Mouse (Mus musculus) kidney, embryonic 15.5 days (tissue): ENCODE data around the gene Cdkl5. TPM values are rescaled to one million over a fixed set of nuclear protein-coding genes. Genes with fewer than 3 reads are reported as not detected.
"Not testable (repeated sequence)": the region's sequence is repeated elsewhere in the genome, so short reads cannot be mapped to it uniquely, and the experiment has no call there.

Source experiments
- ATAC-seq: fragments of 200-750 bp; cut with Nextera tagmentation; replicated peaks from 2 replicates; pipeline ENCODE4 v1.8.0; 2017; ENCODE audit warnings: moderate TSS enrichment; ENCODE audit not compliant: low FRiP score
- H3K27ac ChIP-seq: fragments of 300-500 bp; sonication (generic); 2 replicates; pipeline ENCODE4 v1.5.1; 2015; ENCODE audit warnings: mild to moderate bottlenecking, inconsistent platforms
- H3K27me3 ChIP-seq: fragments of 300-500 bp; sonication (generic); 2 replicates; pipeline ENCODE4 v1.6.1; 2015; ENCODE audit warnings: inconsistent platforms
- H3K36me3 ChIP-seq: fragments of 300-500 bp; sonication (generic); 2 replicates; pipeline ENCODE4 v1.6.1; 2015; ENCODE audit warnings: inconsistent platforms
- H3K4me1 ChIP-seq: fragments of 300-500 bp; sonication (generic); 2 replicates; pipeline ENCODE4 v1.6.1; 2015; ENCODE audit warnings: inconsistent platforms
- H3K4me2 ChIP-seq: fragments of 300-500 bp; sonication (generic); 2 replicates; pipeline ENCODE4 v1.6.1; 2015; ENCODE audit warnings: moderate library complexity, mild to moderate bottlenecking, inconsistent platforms
- H3K4me3 ChIP-seq: fragments of 300-500 bp; sonication (generic); replicated peaks from 2 replicates; pipeline ENCODE4 v1.5.1; 2015; ENCODE audit warnings: mild to moderate bottlenecking, inconsistent platforms
- H3K9ac ChIP-seq: fragments of 300-500 bp; sonication (generic); 2 replicates; pipeline ENCODE4 v1.6.1; 2015; ENCODE audit warnings: mild to moderate bottlenecking, inconsistent platforms
- H3K9me3 ChIP-seq: fragments of 300-500 bp; sonication (generic); replicated peaks from 2 replicates; pipeline ENCODE4 v1.6.1; 2016; ENCODE audit warnings: inconsistent platforms
- WGBS: fragments of 180-500 bp; shearing (Covaris S2); methylation state at CpG from one replicate; pipeline ENCODE4 v1.1.7; 2015; ENCODE audit warnings: mixed read lengths; 5-methylcytosine and 5-hydroxymethylcytosine counted together
- polyA plus RNA-seq: library from polyadenylated mRNA; unstranded; fragments of >200 nt; fragmentation: Nextera tagmentation; extraction: Ambion mirVana; gene quantifications from 2 replicates; pipeline ENCODE4 v1.2.1, GENCODE M21; 2015

The Cdkl5 gene
- polyA plus RNA-seq, 1 experiment from 2014 or later, result 1.8 TPM

DNA sequence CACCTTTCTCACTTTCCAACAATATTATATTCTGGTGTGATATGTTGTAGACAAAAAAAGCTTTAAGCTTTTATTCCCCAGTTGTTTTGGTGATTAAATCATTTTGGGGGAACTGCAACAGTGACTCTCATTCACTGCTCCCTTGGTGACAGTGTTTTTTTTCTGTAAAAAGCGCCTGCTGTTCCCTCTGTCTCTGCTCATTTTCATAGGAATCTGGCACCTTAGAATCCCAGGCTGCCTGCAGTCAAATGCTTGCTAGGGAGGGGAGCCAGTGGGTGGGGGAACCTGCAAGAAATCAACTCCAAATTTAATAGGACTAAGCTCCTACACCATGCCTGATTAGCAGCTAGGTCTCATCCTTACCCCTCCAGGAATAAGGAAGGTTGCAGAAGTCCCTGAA is 221.5 kb downstream of the Cdkl5 start:
- H3K9ac ChIP-seq, result no peak overlapping the region
- no peaks in the 10 kb centered on the region for H3K9me3 ChIP-seq
- H3K4me3 ChIP-seq, result no peak overlapping the region
- H3K27ac ChIP-seq, result no peak overlapping the region
- no peaks in the 10 kb centered on the region for H3K36me3 ChIP-seq
- H3K4me2 ChIP-seq, result no peak overlapping the region
- ATAC-seq, result no peak
- WGBS, result 52% methylated on average over 1 of the region's 1 CpGs
- H3K27me3 ChIP-seq, result peaks cover 53% of the 10 kb centered on the region
- H3K4me1 ChIP-seq, result no peaks in the 10 kb centered on the region

- H3K27ac ChIP-seq, H3K4me2 ChIP-seq, H3K9me3 ChIP-seq, ATAC-seq, H3K4me3 ChIP-seq, H3K36me3 ChIP-seq, H3K4me1 ChIP-seq, H3K9ac ChIP-seq: not testable (repeated sequence)
- peaks cover 50% of the 10 kb centered on the region for H3K27me3 ChIP-seq
- WGBS, result 80% methylated on average over 5 of the region's 5 CpGs
These were observed 224.9 kb downstream of the Cdkl5 start for GRCm38 (mm10) chrX:160769622-160770021.

GRCm38 (mm10) chrX:160767713-160768112 is 226.8 kb downstream of the Cdkl5 start, which contains the start of gene Rs1:
TSS of gene Rs1 (plus strand) at chrX:160768013.
- Histone ChIP-seq H3K27me3 (peaks cover 47% of the 10 kb centered on the region), H3K9ac (no peak within 1 kb of the TSS), H3K36me3 (no peaks in the 10 kb centered on the region), H3K4me1 (no peaks in the 10 kb centered on the region), H3K4me3 (peak within 1 kb of the TSS; percentile 54), H3K27ac (no peak within 1 kb of the TSS), H3K9me3 (no peaks in the 10 kb centered on the region), H3K4me2 (peak within 1 kb of the TSS; percentile 45)
- WGBS, result 78% methylated on average over 2 of the region's 2 CpGs
- ATAC-seq, result no peak

DNA sequence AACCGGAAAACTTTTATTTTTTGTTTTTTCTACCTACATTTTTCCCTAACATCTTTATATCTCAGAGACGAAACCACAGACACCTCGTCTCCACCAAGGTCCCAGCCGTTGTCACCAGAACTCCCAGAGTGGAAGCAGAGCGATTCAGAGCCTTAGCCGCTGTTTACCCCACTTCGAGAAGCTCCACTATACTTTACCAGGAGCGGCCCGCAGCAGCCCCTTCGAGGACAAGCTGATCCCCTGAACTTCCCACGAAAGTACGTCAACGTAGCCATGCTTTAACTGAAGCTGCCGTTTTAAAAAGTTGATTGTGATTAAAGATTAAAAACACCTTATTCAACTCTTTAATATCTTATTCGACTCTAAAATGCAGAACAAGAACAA is 228.3 kb downstream of the Cdkl5 start:
- Histone ChIP-seq H3K9me3 (no peaks in the 10 kb centered on the region), H3K27ac (no peak overlapping the region)
- 22% methylated on average over 15 of the region's 15 CpGs for WGBS

GRCm38 (mm10) chrX:160765389-160766232 is 228.9 kb downstream of the Cdkl5 start:
- peak overlapping the region; percentile 45 for H3K4me2 ChIP-seq
- no peaks in the 10 kb centered on the region for H3K9me3 ChIP-seq
- no peak overlapping the region for H3K27ac ChIP-seq
- H3K9ac ChIP-seq, result 0 out of 2 replicates have a peak overlapping the region, but pooled peaks have one; percentile 17
- no peaks in the 10 kb centered on the region for H3K4me1 ChIP-seq
- peak; percentile 96 for ATAC-seq
- H3K36me3 ChIP-seq, result no peaks in the 10 kb centered on the region
- peaks cover 28% of the 10 kb centered on the region for H3K27me3 ChIP-seq
- WGBS, result 29% methylated on average over 30 of the region's 30 CpGs
- H3K4me3 ChIP-seq, result peak overlapping the region; percentile 54

More for the DNA sequence above, 228.3 kb downstream of the Cdkl5 start:
- no peak overlapping the region for H3K9ac ChIP-seq
- H3K4me3 ChIP-seq, result peak overlapping the region; percentile 54
- peaks cover 34% of the 10 kb centered on the region for H3K27me3 ChIP-seq
- H3K4me2 ChIP-seq, result peak overlapping the region; percentile 45
- ATAC-seq, result peak; percentile 92
- no peaks in the 10 kb centered on the region for H3K4me1 ChIP-seq
- H3K36me3 ChIP-seq, result no peaks in the 10 kb centered on the region

DNA sequence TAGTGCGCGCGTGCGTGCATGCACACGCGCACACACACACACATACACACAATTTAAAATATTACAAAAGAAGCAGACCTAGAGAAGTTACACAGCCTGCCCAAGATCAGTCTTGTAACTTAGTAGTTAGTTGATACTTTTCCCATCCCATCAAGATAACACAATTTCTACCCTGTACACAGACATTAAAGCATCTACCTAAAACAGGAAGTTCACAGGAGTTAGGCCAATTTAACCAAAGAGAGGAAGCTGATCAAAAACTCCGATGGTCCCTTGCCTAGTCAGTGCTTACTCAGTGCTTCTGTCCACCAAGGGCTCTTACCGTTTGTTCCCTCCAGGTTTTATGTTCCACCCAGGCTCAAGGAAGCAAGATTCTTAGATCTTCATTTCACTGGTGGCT is 243.7 kb downstream of the Cdkl5 start:
- Histone ChIP-seq H3K9ac (no peak overlapping the region), H3K27me3 (peaks cover 23% of the 10 kb centered on the region; the same call in 1 of the 2 replicates), H3K4me3 (no peak overlapping the region), H3K4me1 (no peaks in the 10 kb centered on the region), H3K36me3 (no peaks in the 10 kb centered on the region), H3K27ac (no peak overlapping the region), H3K9me3 (no peaks in the 10 kb centered on the region), H3K4me2 (no peak overlapping the region)
- 85% methylated on average over 8 of the region's 8 CpGs for WGBS
- no peak for ATAC-seq

- 81% methylated on average over 1 of the region's 1 CpGs for WGBS
- Histone ChIP-seq H3K27me3 (peaks cover 13% of the 10 kb centered on the region; the same call in 1 of the 2 replicates), H3K4me3 (no peak overlapping the region), H3K36me3 (no peaks in the 10 kb centered on the region), H3K27ac (no peak overlapping the region), H3K9me3 (no peaks in the 10 kb centered on the region), H3K9ac (no peak overlapping the region), H3K4me1 (no peaks in the 10 kb centered on the region), H3K4me2 (no peak overlapping the region)
- ATAC-seq, result no peak
These were observed 245.9 kb downstream of the Cdkl5 start for GRCm38 (mm10) chrX:160748653-160749052.

- no peak for ATAC-seq
- WGBS, result 70% methylated on average over 1 of the region's 1 CpGs
These were observed 249.1 kb downstream of the Cdkl5 start for GRCm38 (mm10) chrX:160745399-160745798.

DNA sequence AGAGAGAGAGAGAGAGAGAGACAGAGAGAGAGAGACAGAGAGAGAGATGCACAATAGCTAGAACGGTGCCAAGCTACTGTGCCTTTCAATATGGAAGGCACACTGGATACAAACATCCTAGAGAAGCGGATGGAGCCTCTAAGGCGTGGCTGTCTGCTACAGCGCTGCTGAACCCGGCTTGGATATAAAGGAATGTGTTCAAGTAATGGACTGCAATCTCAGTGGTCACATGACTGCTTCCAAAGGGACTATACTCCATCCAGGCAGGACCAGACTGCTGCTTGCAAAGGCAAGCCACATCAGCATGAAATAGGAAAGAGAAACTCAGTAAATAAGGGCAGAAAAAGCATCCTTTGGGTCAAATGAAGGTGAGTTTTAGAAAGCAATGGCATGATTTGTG is 258.9 kb downstream of the Cdkl5 start, which contains the start of gene Ppef1:
TSS of gene Ppef1 (minus strand) at position 116 of the 400 bp plus-strand sequence.
- H3K9me3 ChIP-seq, result no peaks in the 10 kb centered on the region
- no peak for ATAC-seq
- H3K36me3 ChIP-seq, result no peaks in the 10 kb centered on the region
- H3K4me1 ChIP-seq, result no peaks in the 10 kb centered on the region
- H3K4me2 ChIP-seq, result no peak within 1 kb of the TSS
- H3K9ac ChIP-seq, result no peak within 1 kb of the TSS
- WGBS, result 80% methylated on average over 5 of the region's 5 CpGs
- no peak within 1 kb of the TSS for H3K4me3 ChIP-seq
- H3K27ac ChIP-seq, result no peak within 1 kb of the TSS
- peaks cover 24% of the 10 kb centered on the region for H3K27me3 ChIP-seq

More at GRCm38 (mm10) chrX:160745399-160745798, 249.1 kb downstream of the Cdkl5 start:
- Histone ChIP-seq H3K27ac (no peak overlapping the region), H3K27me3 (0 out of 2 replicates have a peak, but pooled peaks cover 15% of the 10 kb centered on the region), H3K4me2 (no peak overlapping the region), H3K9ac (no peak overlapping the region), H3K4me3 (no peak overlapping the region), H3K4me1 (no peaks in the 10 kb centered on the region), H3K36me3 (no peaks in the 10 kb centered on the region), H3K9me3 (no peaks in the 10 kb centered on the region)

Other genes starting within 250 kb of the Cdkl5 start
- not detected in 2 replicates for gene Rs1, start 226.7 kb downstream of the Cdkl5 start, polyA plus RNA-seq
- 0.15 TPM in 1 of 2 replicates, not detected in the other for gene Gja6, start 87.7 kb downstream of the Cdkl5 start, polyA plus RNA-seq
- gene Scml2, start 122.5 kb upstream of the Cdkl5 start, polyA plus RNA-seq, result 3.6 and 4.3 TPM in 2 replicates